25 mouse cellular contexts compared by ENCODE assay signal in the genomic region with DNA sequence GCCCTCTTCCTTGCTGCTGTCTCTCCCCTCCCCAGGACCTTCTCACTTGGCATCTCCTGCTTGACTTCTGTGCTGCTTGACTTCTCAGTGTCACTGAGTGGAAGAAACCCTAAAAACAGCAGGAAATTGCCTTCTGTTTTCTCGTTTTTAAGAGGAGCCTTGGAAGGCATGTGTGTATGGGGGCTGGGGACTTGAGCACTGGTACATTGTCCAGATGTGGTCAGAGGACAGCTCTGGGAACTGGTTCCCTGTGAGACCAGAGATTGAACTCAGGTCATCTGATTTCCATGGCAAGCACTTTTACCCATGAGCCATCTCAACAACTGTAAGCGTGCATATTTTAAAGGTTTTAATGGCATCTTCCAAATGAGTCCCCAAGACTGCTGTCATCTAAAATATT. TPM values are rescaled to one million over a fixed set of nuclear protein-coding genes. Genes with fewer than 3 reads are reported as not detected.
"Had no signal": no experiment of that assay in that cellular context is flagged by ENCODE, and none has a peak within 500 bp of the region (broad histone marks: within the 10 kb centered on the region; RNA-seq: fewer than 3 reads in every experiment).

No protein-coding gene starts in this region.

- H3K4me3 ChIP-seq: midbrain, embryonic 10.5 days; midbrain, embryonic 12.5 days; myocyte; neural tube, embryonic 13.5 days; neural tube, embryonic 15.5 days had no signal

- H3K4me1 ChIP-seq: midbrain, embryonic 10.5 days; midbrain, embryonic 12.5 days had no signal

- DNase-seq: lung, adult 18-20 months; lung, embryonic 14.5 days; lung, postnatal 10 days; lung, postnatal 4 days; midbrain, embryonic 14.5 days; retina, postnatal 1 day; right cerebral cortex, adult 18-20 months; right cerebral cortex, postnatal 25 days; right cerebral cortex, postnatal 4 days; spleen, adult 18-20 months; thymus, adult 18-20 months; thymus, postnatal 14 days; thymus, postnatal 36 days had no signal

- H3K27me3 ChIP-seq: midbrain, embryonic 12.5 days; neural tube, embryonic 13.5 days; neural tube, embryonic 15.5 days had no signal

- ATAC-seq: midbrain, embryonic 16.5 days had no signal

- H3K27ac ChIP-seq: midbrain, embryonic 10.5 days; midbrain, embryonic 12.5 days; neural tube, embryonic 13.5 days; neural tube, embryonic 15.5 days had no signal

- H3K9ac ChIP-seq: lung, embryonic 14.5 days; midbrain, embryonic 12.5 days; neural tube, embryonic 13.5 days; neural tube, embryonic 15.5 days had no signal

- H3K9me3 ChIP-seq: midbrain, embryonic 10.5 days; midbrain, embryonic 12.5 days; neural tube, embryonic 13.5 days; neural tube, embryonic 15.5 days had no signal

- H3K4me2 ChIP-seq: lung, embryonic 14.5 days; midbrain, embryonic 12.5 days; neural tube, embryonic 13.5 days; neural tube, embryonic 15.5 days had no signal

RNA-seq across cellular contexts. Expression of gene Kcnmb3, which starts 58.0 kb away (rescaled TPM):
- total RNA-seq: megakaryocyte, adult 5-6 weeks; megakaryocyte-erythroid progenitor cell, adult 5-6 weeks had no signal
- polyA plus RNA-seq: midbrain, embryonic 10.5 days; myocyte; neural tube, embryonic 11.5 days; neural tube, embryonic 15.5 days; small intestine, adult 2 months; stomach, embryonic 14.5 days; stomach, embryonic 16.5 days had no signal
